Mouse (Mus musculus) kidney, postnatal 0 days (tissue): ENCODE data around the gene Glg1. TPM values are rescaled to one million over a fixed set of nuclear protein-coding genes. Genes with fewer than 3 reads are reported as not detected.
"Not testable (repeated sequence)": the region's sequence is repeated elsewhere in the genome, so short reads cannot be mapped to it uniquely, and the experiment has no call there.

Source experiments
- ATAC-seq: fragments of 200-750 bp; cut with Nextera tagmentation; replicated peaks from 2 replicates; pipeline ENCODE4 v1.8.0; 2017; ENCODE audit warnings: low read depth, moderate number of reproducible peaks, moderate TSS enrichment, moderate library complexity; ENCODE audit not compliant: low FRiP score
- DNase-seq: peaks from one replicate; pipeline ENCODE4 v3.0.0-alpha.2; 2016; ENCODE audit warnings: low spot score
- H3K27ac ChIP-seq: fragments of 300-500 bp; sonication (generic); 2 replicates; pipeline ENCODE4 v1.5.1; 2014; ENCODE audit warnings: mild to moderate bottlenecking
- H3K27me3 ChIP-seq: fragments of 300-500 bp; sonication (generic); 2 replicates; pipeline ENCODE4 v1.6.1; 2014; ENCODE audit warnings: low read length, mixed read lengths; ENCODE audit not compliant: insufficient read depth
- H3K36me3 ChIP-seq: fragments of 300-500 bp; sonication (generic); 2 replicates; pipeline ENCODE4 v1.6.1; 2014; ENCODE audit warnings: low read length, mixed read lengths; ENCODE audit not compliant: insufficient read depth
- H3K4me1 ChIP-seq: fragments of 300-500 bp; sonication (generic); replicated peaks from 2 replicates; pipeline ENCODE4 v1.6.1; 2014; ENCODE audit warnings: antibody characterized with exemption, low read length, mixed read lengths; ENCODE audit not compliant: insufficient read depth
- H3K4me2 ChIP-seq: fragments of 300-500 bp; sonication (generic); 2 replicates; pipeline ENCODE4 v1.6.1; 2014; ENCODE audit warnings: mild to moderate bottlenecking, low read length, moderate library complexity, mixed read lengths
- H3K4me3 ChIP-seq: fragments of 300-500 bp; sonication (generic); replicated peaks from 2 replicates; pipeline ENCODE4 v1.5.1; 2014; ENCODE audit warnings: low read depth, low read length
- H3K9ac ChIP-seq: fragments of 300-500 bp; sonication (generic); 2 replicates; pipeline ENCODE4 v1.6.1; 2014; ENCODE audit warnings: low read depth, low read length
- H3K9me3 ChIP-seq: fragments of 300-500 bp; sonication (generic); replicated peaks from 2 replicates; pipeline ENCODE4 v1.6.1; 2016; ENCODE audit warnings: low read length, inconsistent platforms, mixed read lengths
- CTCF ChIP-seq: IDR thresholded peaks from 2 replicates; pipeline ENCODE4 v1.5.1; 2016; ENCODE audit warnings: antibody characterized with exemption, low read depth, mild to moderate bottlenecking, moderate library complexity
- WGBS: fragments of 180-500 bp; shearing (Covaris S2); extraction: QIAGEN DNeasy Blood & Tissue Kit; methylation state at CpG from one replicate; pipeline ENCODE4 v1.1.7; 2014; 5-methylcytosine and 5-hydroxymethylcytosine counted together
- polyA plus RNA-seq: library from polyadenylated mRNA; unstranded; fragments of >200 nt; fragmentation: Nextera tagmentation; extraction: Ambion mirVana; gene quantifications from 2 replicates; pipeline ENCODE4 v1.2.1, GENCODE M21; 2015

Gene Glg1
- polyA plus RNA-seq, 1 experiment from 2014 or later, result 63.0 TPM

DNA sequence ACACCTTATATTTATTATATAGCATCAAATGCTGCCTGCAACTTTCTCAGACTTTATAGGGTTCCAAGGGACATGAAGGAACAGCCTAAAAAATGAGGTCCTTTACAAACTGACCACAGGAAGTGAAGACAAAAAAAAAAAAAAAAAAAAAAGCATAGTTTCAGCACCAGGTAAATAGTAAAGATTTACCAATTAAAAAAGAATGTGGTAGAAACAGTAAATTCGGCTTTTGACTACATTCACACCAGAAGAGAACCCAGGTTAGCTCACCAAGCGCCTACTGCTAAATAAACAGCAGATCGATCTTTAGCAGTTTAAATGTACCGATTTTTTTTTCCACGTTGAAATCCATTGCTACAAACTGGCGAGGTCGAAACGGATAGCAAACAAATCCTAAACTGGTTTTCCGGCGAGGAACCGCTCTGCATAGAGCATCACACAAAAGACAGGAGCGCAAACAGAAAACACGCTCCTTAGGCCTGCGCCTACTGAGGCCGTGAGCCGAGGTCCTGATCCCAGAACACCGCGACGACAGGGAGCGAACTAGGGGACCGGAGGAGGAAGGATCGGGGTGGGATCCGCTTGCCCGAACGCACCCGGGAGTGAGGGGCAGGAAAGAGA, 896 bp downstream of the Glg1 start:
- H3K4me3 ChIP-seq, result peak overlapping the region; percentile 91
- under 1% methylated on average over 23 of the region's 26 CpGs for WGBS
- peak overlapping the region; percentile 69 for H3K4me2 ChIP-seq
- DNase-seq (no peak), ATAC-seq (peak; percentile 37)
- no peaks in the 10 kb centered on the region for H3K36me3 ChIP-seq
- H3K27me3 ChIP-seq, result no peaks in the 10 kb centered on the region
- 0 out of 2 replicates have a peak, but pooled peaks cover 3% of the 10 kb centered on the region for H3K4me1 ChIP-seq
- peak overlapping the region; percentile 94 for H3K9ac ChIP-seq
- H3K27ac ChIP-seq, result peak overlapping the region; percentile 100
- TF ChIP-seq CTCF, result no peak
- no peaks in the 10 kb centered on the region for H3K9me3 ChIP-seq

DNA sequence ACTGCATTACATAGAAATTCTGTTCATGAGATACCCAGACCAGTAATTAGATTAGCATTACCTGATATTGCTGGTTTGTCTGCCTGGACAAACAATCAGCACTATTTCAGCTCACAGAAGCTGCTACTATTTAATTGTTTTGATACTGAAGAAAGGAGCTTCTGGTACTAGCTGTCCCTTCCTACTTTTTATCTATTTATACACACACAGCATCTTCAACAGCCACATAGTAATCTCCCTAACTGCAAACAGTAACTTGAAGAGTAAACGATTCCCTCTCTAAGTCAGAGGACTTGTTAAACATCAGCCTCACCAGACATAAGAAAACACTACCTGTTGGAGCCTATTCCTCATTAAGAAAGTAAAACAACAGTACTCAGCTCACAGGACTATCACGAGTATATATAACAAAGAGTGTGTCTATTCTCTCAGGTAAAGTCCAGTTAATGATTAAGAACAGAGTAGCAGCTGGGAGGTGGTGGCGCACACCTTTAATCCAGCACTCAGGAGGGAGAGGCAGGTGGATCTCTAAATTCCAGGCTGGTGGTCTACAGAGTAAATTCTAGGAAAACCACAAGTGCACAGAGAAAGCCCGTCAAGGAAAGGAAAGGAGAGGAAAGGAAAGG, 6.4 kb downstream of the Glg1 start:
- Histone ChIP-seq H3K9me3 (no peaks in the 10 kb centered on the region), H3K4me2 (no peak overlapping the region), H3K27ac (no peak overlapping the region), H3K4me1 (0 out of 2 replicates have a peak, but pooled peaks cover 3% of the 10 kb centered on the region), H3K4me3 (no peak overlapping the region), H3K9ac (no peak overlapping the region), H3K27me3 (no peaks in the 10 kb centered on the region), H3K36me3 (no peaks in the 10 kb centered on the region)
- DNase-seq (no peak), ATAC-seq (no peak)
- TF ChIP-seq CTCF, result no peak
- 65% methylated on average over 4 of the region's 4 CpGs for WGBS

DNA sequence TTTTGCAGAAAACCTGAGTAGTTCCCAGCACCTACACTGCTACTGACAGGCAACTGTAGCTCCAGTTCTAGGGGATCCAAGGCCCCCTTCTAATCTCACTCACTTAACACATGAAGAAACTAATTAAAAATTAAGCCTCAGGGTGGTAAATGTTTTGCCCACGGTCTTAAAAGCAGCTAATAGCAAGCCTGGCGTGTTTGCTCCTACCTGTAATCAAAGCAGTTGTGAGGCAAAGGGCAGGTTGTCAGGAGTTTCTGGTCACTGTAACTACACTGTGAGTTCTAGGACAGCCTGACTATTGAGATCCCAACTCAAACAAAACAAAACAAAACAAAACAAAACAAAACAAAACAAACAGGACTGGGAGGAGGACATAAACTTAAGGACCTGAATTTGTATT, 8.9 kb downstream of the Glg1 start:
- Histone ChIP-seq H3K4me3 (no peak overlapping the region), H3K9me3 (no peaks in the 10 kb centered on the region), H3K9ac (no peak overlapping the region), H3K4me1 (no peaks in the 10 kb centered on the region), H3K36me3 (no peaks in the 10 kb centered on the region), H3K4me2 (no peak overlapping the region), H3K27ac (no peak overlapping the region), H3K27me3 (no peaks in the 10 kb centered on the region)
- whole genome bisulfite sequencing, result 52% methylated on average over 2 of the region's 2 CpGs
- no peak for DNase-seq
- TF ChIP-seq CTCF, result no peak
- no peak for ATAC-seq

- DNase-seq (no peak), ATAC-seq (no peak)
- Histone ChIP-seq H3K36me3 (no peaks in the 10 kb centered on the region), H3K4me3 (no peak overlapping the region), H3K4me1 (no peaks in the 10 kb centered on the region), H3K27ac (no peak overlapping the region), H3K4me2 (no peak overlapping the region), H3K9ac (no peak overlapping the region), H3K9me3 (no peaks in the 10 kb centered on the region), H3K27me3 (no peaks in the 10 kb centered on the region)
- TF ChIP-seq CTCF, result no peak
Observed at GRCm38 (mm10) chr8:111248136-111248535, 10.9 kb downstream of the Glg1 start.

GRCm38 (mm10) chr8:111246864-111247263, 12.2 kb downstream of the Glg1 start:
- not testable (repeated sequence) for H3K4me2 ChIP-seq, H3K9me3 ChIP-seq, DNase-seq, H3K36me3 ChIP-seq, H3K9ac ChIP-seq, ATAC-seq, H3K27me3 ChIP-seq, H3K4me1 ChIP-seq, H3K4me3 ChIP-seq
- 0 out of 2 replicates have a peak overlapping the region, but pooled peaks have one; percentile 42 for H3K27ac ChIP-seq
- WGBS, result 97% methylated on average over 1 of the region's 1 CpGs

- Histone ChIP-seq H3K9ac (no peak overlapping the region), H3K36me3 (no peaks in the 10 kb centered on the region), H3K4me2 (no peak overlapping the region), H3K4me3 (no peak overlapping the region), H3K27ac (0 out of 2 replicates have a peak overlapping the region, but pooled peaks have one; percentile 42), H3K27me3 (no peaks in the 10 kb centered on the region), H3K9me3 (no peaks in the 10 kb centered on the region), H3K4me1 (no peaks in the 10 kb centered on the region)
- DNase-seq (no peak), ATAC-seq (no peak)
- no peak for TF ChIP-seq CTCF
- 78% methylated on average over 4 of the region's 4 CpGs for WGBS
Observed at GRCm38 (mm10) chr8:111246287-111246830, 12.7 kb downstream of the Glg1 start.
